ENCODE assay signal across 14 mouse cellular contexts in the genomic region with DNA sequence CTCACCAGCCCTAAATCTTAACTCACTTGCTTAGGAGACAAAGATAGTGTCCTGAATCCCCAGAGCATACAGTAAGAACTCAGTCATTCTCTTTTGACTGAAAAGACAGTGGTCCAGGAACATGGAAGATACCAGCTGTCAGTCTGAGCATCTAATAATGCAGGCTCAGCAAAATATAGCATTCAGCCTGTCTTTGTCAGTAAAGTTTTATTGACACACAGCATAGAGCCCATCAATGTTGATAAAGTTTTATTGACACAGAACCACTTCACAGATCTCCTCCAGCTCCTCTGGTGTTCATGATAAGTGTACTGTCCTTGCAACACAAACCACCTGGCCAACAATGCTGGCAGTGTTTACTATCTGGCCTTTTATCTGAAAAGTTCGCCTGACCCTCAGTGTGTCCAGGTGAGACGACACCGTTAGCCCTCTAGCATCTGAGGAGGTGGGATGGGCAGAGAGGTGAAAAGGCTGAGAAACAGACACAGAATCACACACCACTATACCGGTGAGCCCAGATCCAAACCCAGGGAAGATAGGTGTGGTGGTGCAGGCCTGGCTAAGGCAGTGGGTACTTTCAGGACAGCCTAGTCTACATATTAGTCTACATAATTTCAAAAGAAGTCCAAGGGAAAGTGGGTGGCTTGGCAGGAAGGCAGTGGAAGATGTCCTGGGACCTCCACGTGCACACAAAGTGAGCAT. TPM values are rescaled to one million over a fixed set of nuclear protein-coding genes. Genes with fewer than 3 reads are reported as not detected.
A peak's percentile ranks its signal among the peaks of the same experiment; 100 is the strongest.
DNase-seq lines count a peak whose midpoint lies in the region; ATAC-seq and TF ChIP-seq lines count a peak whose summit lies in the region.
"Had no signal": no experiment of that assay in that cellular context is flagged by ENCODE, and none has a peak within 500 bp of the region (broad histone marks: within the 10 kb centered on the region; RNA-seq: fewer than 3 reads in every experiment).

No protein-coding gene starts in this region.

- ATAC-seq in midbrain, embryonic 15.5 days (replicated peaks): no peak

- intact Hi-C loops in gastrocnemius, adult 2 months (cut with DNase I): loop anchor here (2.0 kb wide), 1 partner anchor 20 kb away; no protein-coding TSS in a partner anchor
- intact Hi-C loops in gastrocnemius, postnatal 36 days (cut with DNase I): loop anchor here (1.0 kb wide), 1 partner anchor 20 kb away; no protein-coding TSS in a partner anchor

- DNase-seq in gastrocnemius, adult 2 months: no peak
- no peak for DNase-seq in gastrocnemius, postnatal 36 days
- DNase-seq in kidney, postnatal 10 days: peak; percentile 9
- no peak for DNase-seq in kidney, adult 9 months
- DNase-seq in retina, embryonic 14.5 days (ENCODE audit: low spot score): no peak
- no peak for DNase-seq in c-Kit-positive CD71-positive TER-119-positive erythroid progenitor cells, embryonic 14.5 days (ENCODE audit: low spot score)

- no peak for TF ChIP-seq CTCF in gastrocnemius, adult 2 months (IDR thresholded peaks at IDR 0.05)
- TF ChIP-seq CTCF in cortical plate, adult 2 months (IDR thresholded peaks at IDR 0.05; ENCODE audit: extremely low read depth, insufficient read depth, low read length): no peak

- no peak overlapping the region for H3K9ac ChIP-seq in midbrain, embryonic 15.5 days

- H3K4me1 ChIP-seq in cortical plate, adult 2 months (ENCODE audit: control insufficient read depth, insufficient read depth, low read length): peaks cover 4% of the 10 kb centered on the region; the same call in 1 of the 2 replicates
- peaks cover 35% of the 10 kb centered on the region for H3K4me1 ChIP-seq in midbrain, embryonic 15.5 days

- H3K4me2 ChIP-seq in midbrain, embryonic 15.5 days: 0 out of 2 replicates have a peak overlapping the region, but pooled peaks have one; percentile 88

- 82% methylated on average over 5 of the region's 5 CpGs for WGBS in midbrain, embryonic 15.5 days

- no peaks in the 10 kb centered on the region for H3K36me3 ChIP-seq in midbrain, embryonic 15.5 days (replicated peaks)
- H3K36me3 ChIP-seq: liver, embryonic 13.5 days had no signal

- no peak for TF ChIP-seq POLR2A in cortical plate, adult 2 months (IDR thresholded peaks at IDR 0.05; ENCODE audit: extremely low read depth, insufficient read depth, low read length)

- peak overlapping the region; percentile 90 for H3K27ac ChIP-seq in gastrocnemius, adult 2 months
- H3K27ac ChIP-seq in cortical plate, adult 2 months (ENCODE audit: insufficient read depth, low read length): no peak overlapping the region
- H3K27ac ChIP-seq in midbrain, embryonic 15.5 days: no peak overlapping the region
- H3K27ac ChIP-seq: liver, embryonic 13.5 days; macrophage; stomach, postnatal 0 days had no signal

- no peaks in the 10 kb centered on the region for H3K9me3 ChIP-seq in midbrain, embryonic 15.5 days
- H3K9me3 ChIP-seq: liver, embryonic 13.5 days had no signal

- no peaks in the 10 kb centered on the region for H3K27me3 ChIP-seq in midbrain, embryonic 15.5 days (replicated peaks)

- peak overlapping the region; percentile 93 for H3K4me3 ChIP-seq in gastrocnemius, adult 2 months
- H3K4me3 ChIP-seq in cortical plate, adult 2 months (ENCODE audit: insufficient read depth, low read length): peak overlapping the region; percentile 74
- H3K4me3 ChIP-seq in midbrain, embryonic 15.5 days: no peak overlapping the region

RNA-seq across cellular contexts. Expression of gene Palm, which starts 0.9 kb away (rescaled TPM):
- 10 to 100 TPM; 18.1 to 23.0 TPM for total RNA-seq in gastrocnemius, adult 2 months (2021)
- 10 to 100 TPM; 13.8 to 21.4 TPM for total RNA-seq in gastrocnemius, postnatal 36 days (2021)
- 294 and 331 TPM in 2 replicates for polyA plus RNA-seq in cortical plate, adult 2 months (2012; rRNA removed)
- polyA plus RNA-seq in midbrain, embryonic 15.5 days (2015; fragmentation: Nextera tagmentation; extraction: Ambion mirVana): 337 and 348 TPM in 2 replicates

RNA-seq across cellular contexts. Expression of gene Prss57, which starts 1.7 kb away (rescaled TPM):
- not detected for total RNA-seq in gastrocnemius, adult 2 months (2021)
- not detected for total RNA-seq in gastrocnemius, postnatal 36 days (2021)
- polyA plus RNA-seq in cortical plate, adult 2 months (2012; rRNA removed): 1.4 and 2.1 TPM in 2 replicates
- polyA plus RNA-seq in midbrain, embryonic 15.5 days (2015; fragmentation: Nextera tagmentation; extraction: Ambion mirVana): 0.17 TPM in 1 of 2 replicates, not detected in the other
- polyA plus RNA-seq: C2C12; heart, embryonic 11.5 days; macrophage had no signal

RNA-seq across cellular contexts. Expression of gene Fstl3, which starts 15.4 kb away (rescaled TPM):
- total RNA-seq in gastrocnemius, adult 2 months (2021): 1 to 10 TPM; 1.0 to 1.5 TPM
- total RNA-seq in gastrocnemius, postnatal 36 days (2021): 1 to 10 TPM; 1.2 to 1.8 TPM
- polyA plus RNA-seq in cortical plate, adult 2 months (2012; rRNA removed): 5.7 and 5.9 TPM in 2 replicates
- polyA plus RNA-seq in midbrain, embryonic 15.5 days (2015; fragmentation: Nextera tagmentation; extraction: Ambion mirVana): 1.9 and 2.0 TPM in 2 replicates

RNA-seq across cellular contexts. Expression of gene Rnf126, which starts 25.7 kb away (rescaled TPM):
- 10 to 100 TPM; 46.1 to 53.6 TPM for total RNA-seq in gastrocnemius, adult 2 months (2021)
- total RNA-seq in gastrocnemius, postnatal 36 days (2021): 10 to 100 TPM; 35.1 to 40.1 TPM
- polyA plus RNA-seq in cortical plate, adult 2 months (2012; rRNA removed): 157 TPM in 2 replicates
- polyA plus RNA-seq in midbrain, embryonic 15.5 days (2015; fragmentation: Nextera tagmentation; extraction: Ambion mirVana): 109 and 117 TPM in 2 replicates

RNA-seq across cellular contexts. Expression of gene Misp, which starts 28.3 kb away (rescaled TPM):
- total RNA-seq in gastrocnemius, adult 2 months (2021): not detected
- total RNA-seq in gastrocnemius, postnatal 36 days (2021): not detected
- polyA plus RNA-seq in cortical plate, adult 2 months (2012; rRNA removed): 0.13 and 0.21 TPM in 2 replicates
- polyA plus RNA-seq in midbrain, embryonic 15.5 days (2015; fragmentation: Nextera tagmentation; extraction: Ambion mirVana): 0.23 and 0.85 TPM in 2 replicates
- polyA plus RNA-seq: C2C12; inflammation-experienced regulatory T-cells, adult 6 months had no signal
